Mouse (Mus musculus): ENCODE results near the gene Slc4a1ap. TPM values are rescaled to one million over a fixed set of nuclear protein-coding genes. Genes with fewer than 3 reads are reported as not detected.
A peak's percentile ranks its signal among the peaks of the same experiment; 100 is the strongest.

The Slc4a1ap gene
- total RNA-seq, 2 experiments from 2014 or later, result 21.4 to 21.9 TPM

DNA sequence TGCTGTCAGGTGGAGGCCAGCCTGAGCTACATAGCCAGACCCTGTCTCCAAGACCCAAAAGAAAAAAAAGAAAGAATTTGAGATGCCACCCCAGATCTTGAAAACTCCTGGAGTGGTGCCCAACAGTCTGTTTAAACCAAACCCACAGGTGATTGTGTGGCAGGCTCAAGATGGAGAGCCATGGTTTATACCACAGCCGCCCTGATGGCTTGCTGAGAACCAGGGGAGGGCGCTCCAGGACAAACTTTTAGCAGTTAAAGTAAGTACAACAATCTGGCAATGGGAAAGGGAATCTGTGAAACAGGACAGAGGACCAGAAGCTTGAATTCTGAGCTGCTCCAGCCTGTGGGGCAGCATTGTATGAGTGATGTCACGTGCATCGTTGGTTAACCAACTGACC is 71.8 kb downstream of the Slc4a1ap start:
- intact Hi-C loops (cut with DNase I), result loop anchor here (5.0 to 10.0 kb wide), 3 partner anchors 36 to 596 kb away; partner anchors contain the start of gene Fosl2
- DNase-seq, result peak; percentile 31 to 40

- no peak for DNase-seq
- intact Hi-C loops (cut with DNase I), result loop anchor here (5.0 to 10.0 kb wide), 3 partner anchors 37 to 596 kb away; partner anchors contain the start of gene Fosl2
Measured at GRCm38 (mm10) chr5:31599161-31599560, 72.4 kb downstream of the Slc4a1ap start.

GRCm38 (mm10) chr5:31601162-31601722 is 74.4 kb downstream of the Slc4a1ap start:
- DNase-seq, result no peak
- intact Hi-C loops (cut with DNase I), result no loop called here

DNA sequence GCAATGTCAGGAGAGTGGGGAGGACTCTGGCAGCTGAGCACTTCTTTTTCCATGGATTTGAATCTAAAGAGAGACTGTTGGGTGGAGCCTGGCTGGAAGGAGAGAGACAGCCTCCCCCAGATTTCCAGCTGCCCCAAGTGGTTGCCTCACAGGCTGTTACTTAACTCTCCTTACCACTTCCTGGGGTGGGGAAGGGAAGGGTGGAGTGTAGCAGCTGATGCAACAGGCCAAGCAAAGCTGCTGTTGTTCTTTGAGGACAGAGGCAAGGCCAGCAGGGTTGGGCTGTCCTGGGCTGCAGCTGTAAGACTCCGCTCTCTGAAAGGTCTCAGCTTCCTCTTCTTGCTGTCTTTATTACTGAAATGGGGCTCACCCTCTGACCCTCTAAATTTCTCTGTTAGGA is 75.6 kb downstream of the Slc4a1ap start:
- DNase-seq, result peak; percentile 68 to 71
- intact Hi-C loops (cut with DNase I), result no loop called here

- no peak for DNase-seq
- intact Hi-C loops (cut with DNase I), result no loop called here
Measured at GRCm38 (mm10) chr5:31603766-31604165, 77.0 kb downstream of the Slc4a1ap start.

DNA sequence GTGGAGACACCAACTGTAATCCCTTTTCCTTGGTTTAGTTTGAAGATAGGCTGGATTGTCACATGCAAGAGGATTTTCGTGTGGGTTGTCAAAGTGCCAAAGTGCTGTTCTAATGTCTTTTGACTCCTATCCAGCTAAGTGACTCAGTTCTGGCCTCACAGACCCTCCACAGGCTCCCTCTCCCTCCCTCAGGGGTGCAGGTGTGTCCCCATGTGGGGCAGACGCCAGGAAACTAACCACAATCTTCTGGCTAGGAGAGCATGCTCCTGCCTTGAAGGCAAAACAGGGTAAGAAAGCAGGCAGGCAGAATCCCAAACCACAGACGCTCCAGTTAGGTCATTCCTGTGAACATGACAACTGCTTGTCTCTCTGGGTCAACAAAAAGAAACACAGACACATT is 79.4 kb downstream of the Slc4a1ap start:
- DNase-seq, result peak; percentile 51 to 52
- intact Hi-C loops (cut with DNase I), result no loop called here

Other genes starting within 250 kb of the Slc4a1ap start
- gene Ift172, start 235.9 kb upstream of the Slc4a1ap start, total RNA-seq (2021), result 10 to 100 TPM; 37.2 to 42.3 TPM
- gene Fndc4, start 230.9 kb upstream of the Slc4a1ap start, total RNA-seq (2021), result 1 to 10 TPM; 2.4 to 5.0 TPM
- not detected for gene Gckr, start 229.6 kb upstream of the Slc4a1ap start, total RNA-seq (2021)
- gene Zfp512, start 74.6 kb upstream of the Slc4a1ap start, total RNA-seq (2021), result 10 to 100 TPM; 19.9 to 20.5 TPM
- under 1 TPM in 1 of 2 experiments, not detected in 1; 0.22 TPM for gene 4930548H24Rik, start 41.3 kb upstream of the Slc4a1ap start, total RNA-seq (2021)
- gene Gpn1, start 32.3 kb upstream of the Slc4a1ap start, total RNA-seq (2021), result 10 to 100 TPM; 20.0 to 20.9 TPM
- gene Supt7l, start 812 bp downstream of the Slc4a1ap start, total RNA-seq (2021), result 10 to 100 TPM; 13.9 to 14.0 TPM
- gene Mrpl33, start 69.9 kb downstream of the Slc4a1ap start, total RNA-seq (2021), result 100 to 1,000 TPM; 280 to 291 TPM
- gene Rbks, start 170.6 kb downstream of the Slc4a1ap start, total RNA-seq (2021), result 1 to 10 TPM; 3.9 to 4.5 TPM
- 10 to 100 TPM; 34.1 to 35.9 TPM for gene Babam2, start 170.7 kb downstream of the Slc4a1ap start, total RNA-seq (2021)

All from heart, postnatal 14 days (tissue).